Mouse (Mus musculus) spleen, postnatal 10 days (tissue): Measurements from ENCODE around the gene Gpr157.

Experiments used
- DNase-seq, 2 experiments: peaks; one replicate each; pipeline ENCODE4 v3.0.0; 2021 to 2022; ENCODE audit warnings: low spot score in 2 of 2

The Gpr157 gene

GRCm38 (mm10) chr4:150072416-150073101 lies 14.6 kb upstream of the Gpr157 start:
- DNase-seq = no peak

- peak in 1 of 2 experiments; percentile 83 for DNase-seq
These were observed 14.1 kb upstream of the Gpr157 start for GRCm38 (mm10) chr4:150073102-150073473.

- DNase-seq = no peak
These were observed 11.8 kb upstream of the Gpr157 start for GRCm38 (mm10) chr4:150075350-150075749.

GRCm38 (mm10) chr4:150076147-150076546 lies 11.0 kb upstream of the Gpr157 start:
- DNase-seq = peak in 1 of 2 experiments; percentile 57

- no peak for DNase-seq
These were observed 8.5 kb upstream of the Gpr157 start for GRCm38 (mm10) chr4:150078646-150079045.

GRCm38 (mm10) chr4:150079244-150079643 lies 7.9 kb upstream of the Gpr157 start:
- no peak for DNase-seq

- DNase-seq = no peak
These were observed 6.7 kb upstream of the Gpr157 start for GRCm38 (mm10) chr4:150080330-150080967.

- DNase-seq = no peak
These were observed 1.8 kb upstream of the Gpr157 start for GRCm38 (mm10) chr4:150085366-150085765.

- no peak for DNase-seq
These were observed 364 bp upstream of the Gpr157 start for GRCm38 (mm10) chr4:150086841-150087160.

- no peak for DNase-seq
These were observed 845 bp downstream of the Gpr157 start for GRCm38 (mm10) chr4:150087890-150088530.

- no peak for DNase-seq
These were observed 2.0 kb downstream of the Gpr157 start for GRCm38 (mm10) chr4:150089121-150089520.

GRCm38 (mm10) chr4:150091887-150092582 lies 4.9 kb downstream of the Gpr157 start:
- peak; percentile 34 to 70 for DNase-seq

GRCm38 (mm10) chr4:150092583-150092902 lies 5.4 kb downstream of the Gpr157 start:
- no peak for DNase-seq

GRCm38 (mm10) chr4:150093560-150094462 lies 6.6 kb downstream of the Gpr157 start:
- DNase-seq = no peak

GRCm38 (mm10) chr4:150094463-150094789 lies 7.3 kb downstream of the Gpr157 start:
- DNase-seq = no peak

GRCm38 (mm10) chr4:150096309-150096708 lies 9.1 kb downstream of the Gpr157 start:
- DNase-seq = no peak

- DNase-seq = no peak
These were observed 10.7 kb downstream of the Gpr157 start for GRCm38 (mm10) chr4:150097847-150098246.

- peak; percentile 56 to 65 for DNase-seq
These were observed 11.7 kb downstream of the Gpr157 start for GRCm38 (mm10) chr4:150098880-150099279.

GRCm38 (mm10) chr4:150102822-150103221 lies 15.7 kb downstream of the Gpr157 start:
- DNase-seq = no peak

- no peak for DNase-seq
These were observed 18.5 kb downstream of the Gpr157 start for GRCm38 (mm10) chr4:150105671-150106070.

GRCm38 (mm10) chr4:150106637-150107036 lies 19.5 kb downstream of the Gpr157 start:
- DNase-seq = no peak

- no peak for DNase-seq
These were observed 22.5 kb downstream of the Gpr157 start for GRCm38 (mm10) chr4:150109636-150110035.
